Mouse (Mus musculus) neural tube, embryonic 14.5 days (tissue): ENCODE data around the gene Clcn1. TPM values are rescaled to one million over a fixed set of nuclear protein-coding genes. Genes with fewer than 3 reads are reported as not detected.

Experiments
- ATAC-seq: fragments of 200-750 bp; cut with Nextera tagmentation; 2 replicates; pipeline ENCODE4 v1.8.0; 2017; ENCODE audit warnings: low read depth, mild to moderate bottlenecking, moderate TSS enrichment, moderate library complexity
- H3K27ac ChIP-seq: fragments of 300-500 bp; sonication (generic); 2 replicates; pipeline ENCODE4 v1.5.1; 2014; ENCODE audit warnings: low read depth, mild to moderate bottlenecking, control low read depth, low read length, moderate library complexity, mixed read lengths
- H3K27me3 ChIP-seq: fragments of 300-500 bp; sonication (generic); 2 replicates; pipeline ENCODE4 v1.6.1; 2014; ENCODE audit warnings: low read length; ENCODE audit not compliant: control insufficient read depth, insufficient read depth
- H3K36me3 ChIP-seq: fragments of 300-500 bp; sonication (generic); 2 replicates; pipeline ENCODE4 v1.6.1; 2014; ENCODE audit warnings: low read length, mixed read lengths; ENCODE audit not compliant: control insufficient read depth, insufficient read depth
- H3K4me1 ChIP-seq: fragments of 300-500 bp; sonication (generic); 2 replicates; pipeline ENCODE4 v1.6.1; 2014; ENCODE audit warnings: low read length; ENCODE audit not compliant: control insufficient read depth, insufficient read depth
- H3K4me2 ChIP-seq: fragments of 300-500 bp; sonication (generic); 2 replicates; pipeline ENCODE4 v1.6.1; 2014; ENCODE audit warnings: mild to moderate bottlenecking, low read depth, low read length, control low read depth
- H3K4me3 ChIP-seq: fragments of 300-500 bp; sonication (generic); 2 replicates; pipeline ENCODE4 v1.5.1; 2014; ENCODE audit warnings: low read depth, low read length, control low read depth, mixed read lengths
- H3K9ac ChIP-seq: fragments of 300-500 bp; sonication (generic); replicated peaks from 2 replicates; pipeline ENCODE4 v1.6.1; 2014; ENCODE audit warnings: low read depth, mild to moderate bottlenecking, control low read depth, low read length, mixed read lengths
- H3K9me3 ChIP-seq: fragments of 300-500 bp; sonication (generic); 2 replicates; pipeline ENCODE4 v1.6.1; 2016; ENCODE audit warnings: low read length; ENCODE audit not compliant: control insufficient read depth
- WGBS: fragments of 180-500 bp; shearing (Covaris S2); extraction: QIAGEN DNeasy Blood & Tissue Kit; methylation state at CpG from one replicate; pipeline ENCODE4 v1.1.7; 2014; 5-methylcytosine and 5-hydroxymethylcytosine counted together
- polyA plus RNA-seq: library from polyadenylated mRNA; unstranded; fragments of >200 nt; fragmentation: Nextera tagmentation; extraction: Ambion mirVana; gene quantifications from 2 replicates; pipeline ENCODE4 v1.2.1, GENCODE M21; 2014

The Clcn1 gene
- 2.2 and 2.6 TPM in 2 replicates for polyA plus RNA-seq

DNA sequence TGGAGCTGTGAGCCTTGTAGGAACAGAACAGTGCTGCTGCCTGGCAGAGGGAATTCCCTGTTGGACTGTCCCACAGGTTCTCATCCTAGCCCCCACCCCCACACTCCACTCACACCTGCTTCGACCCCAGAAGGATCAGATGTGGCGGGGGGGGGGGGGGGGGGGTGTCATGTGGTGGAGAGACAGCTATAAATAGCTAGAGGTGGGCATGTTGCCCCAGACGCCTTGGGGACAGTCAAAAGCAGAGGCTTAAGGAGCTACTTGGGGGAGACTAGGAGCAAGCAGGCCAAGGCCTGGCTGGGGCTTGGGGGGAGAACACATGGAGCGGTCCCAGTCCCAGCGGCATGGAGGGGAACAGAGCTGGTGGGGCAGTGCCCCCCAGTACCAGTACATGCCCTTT lies at the start of gene Clcn1:
Gene Clcn1, plus strand, starts transcription at position 238 of the 400 bp plus-strand sequence.
- Histone ChIP-seq H3K36me3 (peaks cover 9% of the 10 kb centered on the region; the same call in 1 of the 2 replicates), H3K27ac (no peak within 1 kb of the TSS), H3K4me1 (no peaks in the 10 kb centered on the region), H3K4me2 (no peak within 1 kb of the TSS), H3K9ac (no peak within 1 kb of the TSS), H3K4me3 (no peak within 1 kb of the TSS), H3K27me3 (no peaks in the 10 kb centered on the region), H3K9me3 (no peaks in the 10 kb centered on the region)
- peak; percentile 33; the same call in 1 of the 2 replicates for ATAC-seq
- 72% methylated on average over 4 of the region's 5 CpGs for WGBS

DNA sequence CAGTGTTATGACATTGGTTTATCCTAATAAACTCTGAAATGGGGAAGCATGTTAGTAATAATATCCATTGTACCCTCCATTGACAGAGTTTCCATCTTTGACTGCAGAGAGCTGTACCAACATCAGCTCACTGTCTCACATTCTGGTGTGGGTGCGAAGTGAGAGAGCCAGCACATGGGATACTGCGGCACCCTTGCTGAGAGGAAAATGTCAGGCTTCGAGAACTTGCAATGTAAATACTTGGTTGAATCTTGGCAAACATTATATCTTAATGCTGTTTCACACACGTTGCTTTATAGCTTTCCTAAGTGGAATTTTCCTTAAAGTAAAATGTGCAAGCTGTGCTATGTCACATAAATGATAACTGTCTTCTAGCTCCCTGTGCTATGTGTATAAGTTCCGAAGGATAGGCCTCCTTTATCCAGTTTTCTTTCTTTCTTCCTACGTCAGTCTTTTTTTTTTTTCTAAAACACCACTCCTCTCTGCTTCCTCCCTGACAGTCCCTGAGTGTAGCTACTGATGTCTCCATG lies 49.1 kb upstream of the Clcn1 start:
- WGBS, result 75% methylated on average over 6 of the region's 6 CpGs
- no peaks in the 10 kb centered on the region for H3K9me3 ChIP-seq
- no peaks in the 10 kb centered on the region for H3K27me3 ChIP-seq
- H3K4me2 ChIP-seq, result no peak overlapping the region
- no peak for ATAC-seq
- H3K9ac ChIP-seq, result no peak overlapping the region
- H3K36me3 ChIP-seq, result no peaks in the 10 kb centered on the region
- H3K4me3 ChIP-seq, result no peak overlapping the region
- H3K4me1 ChIP-seq, result no peaks in the 10 kb centered on the region
- H3K27ac ChIP-seq, result no peak overlapping the region

GRCm38 (mm10) chr6:42241311-42242045 lies 45.0 kb upstream of the Clcn1 start:
- WGBS, result 79% methylated on average over 6 of the region's 6 CpGs

GRCm38 (mm10) chr6:42245711-42246353 lies 40.7 kb upstream of the Clcn1 start, which contains the start of gene Gstk1:
Gstk1 (plus strand) TSS chr6:42245935.
- Histone ChIP-seq H3K4me3 (peak within 1 kb of the TSS; percentile 37), H3K4me2 (peak within 1 kb of the TSS; percentile 73), H3K27ac (no peak within 1 kb of the TSS), H3K9ac (peak within 1 kb of the TSS; percentile 1; the same call in 1 of the 2 replicates), H3K36me3 (no peaks in the 10 kb centered on the region), H3K9me3 (no peaks in the 10 kb centered on the region), H3K4me1 (no peaks in the 10 kb centered on the region), H3K27me3 (no peaks in the 10 kb centered on the region)
- peak; percentile 100 for ATAC-seq
- 4% methylated on average over 28 of the region's 28 CpGs for WGBS

More at GRCm38 (mm10) chr6:42241311-42242045, 45.0 kb upstream of the Clcn1 start:
- H3K27ac ChIP-seq, result no peak overlapping the region
- H3K9ac ChIP-seq, result no peak overlapping the region
- no peaks in the 10 kb centered on the region for H3K9me3 ChIP-seq
- H3K27me3 ChIP-seq, result no peaks in the 10 kb centered on the region
- H3K4me1 ChIP-seq, result no peaks in the 10 kb centered on the region
- no peak for ATAC-seq
- no peaks in the 10 kb centered on the region for H3K36me3 ChIP-seq
- H3K4me2 ChIP-seq, result no peak overlapping the region
- H3K4me3 ChIP-seq, result no peak overlapping the region

DNA sequence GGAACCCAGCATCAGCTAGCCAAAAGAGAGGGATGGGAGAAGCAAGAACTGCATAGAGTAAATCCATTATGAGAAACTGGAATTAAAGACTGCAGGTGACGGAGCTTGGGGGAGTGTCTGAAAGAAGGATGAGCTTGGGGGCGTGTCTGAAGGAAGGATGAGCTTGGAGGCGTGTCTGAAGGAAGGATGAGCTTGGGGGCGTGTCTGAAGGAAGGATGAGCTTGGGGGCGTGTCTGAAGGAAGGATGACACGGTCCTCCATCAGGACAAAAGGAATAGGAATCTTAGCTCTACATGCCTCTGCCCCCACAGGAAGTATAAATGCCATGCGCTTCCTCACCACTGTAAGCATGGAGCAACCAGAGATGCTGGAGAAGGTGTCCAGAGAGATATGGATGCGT lies 39.3 kb upstream of the Clcn1 start:
- Histone ChIP-seq H3K27me3 (no peaks in the 10 kb centered on the region), H3K9me3 (no peaks in the 10 kb centered on the region), H3K4me3 (peak overlapping the region; percentile 12), H3K4me2 (peak overlapping the region; percentile 35), H3K9ac (no peak overlapping the region), H3K36me3 (no peaks in the 10 kb centered on the region), H3K4me1 (no peaks in the 10 kb centered on the region), H3K27ac (no peak overlapping the region)
- peak; percentile 45; the same call in 1 of the 2 replicates for ATAC-seq
- 10% methylated on average over 8 of the region's 8 CpGs for WGBS

- H3K36me3 ChIP-seq, result no peaks in the 10 kb centered on the region
- no peak for ATAC-seq
- WGBS, result 72% methylated on average over 1 of the region's 1 CpGs
- H3K9ac ChIP-seq, result no peak overlapping the region
- no peak overlapping the region for H3K27ac ChIP-seq
- H3K4me3 ChIP-seq, result peak overlapping the region; percentile 12; the same call in 1 of the 2 replicates
- no peaks in the 10 kb centered on the region for H3K9me3 ChIP-seq
- H3K4me2 ChIP-seq, result peak overlapping the region; percentile 35; the same call in 1 of the 2 replicates
- no peaks in the 10 kb centered on the region for H3K27me3 ChIP-seq
- no peaks in the 10 kb centered on the region for H3K4me1 ChIP-seq
These were observed 38.5 kb upstream of the Clcn1 start for GRCm38 (mm10) chr6:42247981-42248380.

GRCm38 (mm10) chr6:42251791-42252190 lies 34.7 kb upstream of the Clcn1 start:
- WGBS, result 92% methylated on average over 4 of the region's 4 CpGs
- Histone ChIP-seq H3K4me2 (no peak overlapping the region), H3K27ac (no peak overlapping the region), H3K9ac (no peak overlapping the region), H3K4me1 (no peaks in the 10 kb centered on the region), H3K27me3 (no peaks in the 10 kb centered on the region), H3K9me3 (no peaks in the 10 kb centered on the region), H3K36me3 (no peaks in the 10 kb centered on the region), H3K4me3 (no peak overlapping the region)
- no peak for ATAC-seq

- Histone ChIP-seq H3K4me1 (no peaks in the 10 kb centered on the region), H3K36me3 (no peaks in the 10 kb centered on the region), H3K4me2 (no peak overlapping the region), H3K27ac (no peak overlapping the region), H3K27me3 (no peaks in the 10 kb centered on the region), H3K9me3 (no peaks in the 10 kb centered on the region), H3K9ac (no peak overlapping the region), H3K4me3 (no peak overlapping the region)
- no peak for ATAC-seq
- WGBS, result 88% methylated on average over 2 of the region's 2 CpGs
These were observed 33.4 kb upstream of the Clcn1 start for GRCm38 (mm10) chr6:42253103-42253502.
